In genomic region chr19:42666906-42667305, GRCm38 (mm10) we compare ENCODE assay signal across 20 mouse cellular contexts. TPM values are rescaled to one million over a fixed set of nuclear protein-coding genes. Genes with fewer than 3 reads are reported as not detected.
A peak's percentile ranks its signal among the peaks of the same experiment; 100 is the strongest.
DNase-seq lines count a peak whose midpoint lies in the region; ATAC-seq lines count a peak whose summit lies in the region.
"Had no signal": no experiment of that assay in that cellular context is flagged by ENCODE, and none has a peak within 500 bp of the region (broad histone marks: within the 10 kb centered on the region; RNA-seq: fewer than 3 reads in every experiment).

No protein-coding gene starts in this region.

- no peak for ATAC-seq in heart, embryonic 12.5 days (ENCODE audit: insufficient number of reproducible peaks, low FRiP score)
- ATAC-seq in midbrain, embryonic 16.5 days, result no peak
- ATAC-seq: forebrain, embryonic 13.5 days; forebrain, embryonic 15.5 days; forebrain, postnatal 0 days had no signal

- H3K27ac ChIP-seq in heart, embryonic 10.5 days, result no peak overlapping the region
- H3K27ac ChIP-seq in heart, embryonic 12.5 days (ENCODE audit: poor library complexity, severe bottlenecking), result no peak overlapping the region
- H3K27ac ChIP-seq in midbrain, embryonic 16.5 days (ENCODE audit: low read length), result no peak overlapping the region
- H3K27ac ChIP-seq: embryonic facial prominence, embryonic 12.5 days; forebrain, embryonic 13.5 days; forebrain, embryonic 15.5 days had no signal

- no peak overlapping the region for H3K4me3 ChIP-seq in heart, embryonic 10.5 days
- H3K4me3 ChIP-seq in heart, embryonic 12.5 days, result no peak overlapping the region
- no peak overlapping the region for H3K4me3 ChIP-seq in midbrain, embryonic 16.5 days (ENCODE audit: low read depth, low read length)
- H3K4me3 ChIP-seq: embryonic facial prominence, embryonic 12.5 days; forebrain, embryonic 13.5 days; forebrain, embryonic 15.5 days had no signal

- peak; percentile 51 for DNase-seq in adrenal gland, adult 2 months
- DNase-seq in adrenal gland, postnatal 4 days (ENCODE audit: low spot score in 2 of 2), result no peak
- DNase-seq in heart, embryonic 10.5 days (ENCODE audit: low spot score), result peak; percentile 54
- DNase-seq in testis, postnatal 10 days (ENCODE audit: low spot score), result peak; percentile 27
- no peak for DNase-seq in testis, postnatal 14 days (ENCODE audit: low spot score)
- DNase-seq: adrenal gland, postnatal 14 days; cerebellum, adult 11 months; cerebellum, adult 18-20 months; cerebellum, adult 8-10 months; cerebellum, adult 9-11 months; cerebellum, postnatal 14 days; cerebellum, postnatal 36 days; embryo, embryonic 11 days; forebrain, postnatal 0 days had no signal

- no peak overlapping the region for H3K9ac ChIP-seq in heart, embryonic 12.5 days
- H3K9ac ChIP-seq in midbrain, embryonic 16.5 days (ENCODE audit: low read depth, low read length), result no peak overlapping the region
- H3K9ac ChIP-seq: embryonic facial prominence, embryonic 12.5 days; forebrain, embryonic 13.5 days; forebrain, embryonic 15.5 days; forebrain, postnatal 0 days had no signal

- H3K4me1 ChIP-seq in heart, embryonic 10.5 days, result peaks cover 27% of the 10 kb centered on the region
- H3K4me1 ChIP-seq in heart, embryonic 12.5 days (replicated peaks), result peaks cover 13% of the 10 kb centered on the region
- H3K4me1 ChIP-seq in midbrain, embryonic 16.5 days (ENCODE audit: control insufficient read depth, insufficient read depth, low read length), result peaks cover 10% of the 10 kb centered on the region; the same call in 1 of the 2 replicates
- H3K4me1 ChIP-seq: forebrain, embryonic 15.5 days had no signal

- no peak overlapping the region for H3K4me2 ChIP-seq in heart, embryonic 12.5 days
- no peak overlapping the region for H3K4me2 ChIP-seq in midbrain, embryonic 16.5 days (ENCODE audit: low read length)
- H3K4me2 ChIP-seq: embryonic facial prominence, embryonic 12.5 days; forebrain, embryonic 13.5 days; forebrain, embryonic 15.5 days had no signal

- peaks cover 9% of the 10 kb centered on the region; the same call in 1 of the 2 replicates for H3K27me3 ChIP-seq in heart, embryonic 10.5 days (ENCODE audit: insufficient read depth, poor library complexity, severe bottlenecking)
- no peaks in the 10 kb centered on the region for H3K27me3 ChIP-seq in heart, embryonic 12.5 days (replicated peaks)
- peaks cover 3% of the 10 kb centered on the region; the same call in 1 of the 2 replicates for H3K27me3 ChIP-seq in midbrain, embryonic 16.5 days (ENCODE audit: control insufficient read depth, insufficient read depth, low read depth, low read length)
- H3K27me3 ChIP-seq: forebrain, embryonic 15.5 days had no signal

- no peaks in the 10 kb centered on the region for H3K9me3 ChIP-seq in heart, embryonic 10.5 days
- H3K9me3 ChIP-seq in heart, embryonic 12.5 days (replicated peaks), result no peaks in the 10 kb centered on the region
- no peaks in the 10 kb centered on the region for H3K9me3 ChIP-seq in midbrain, embryonic 16.5 days (replicated peaks; ENCODE audit: control insufficient read depth, low read length, poor library complexity, severe bottlenecking)
- H3K9me3 ChIP-seq: embryonic facial prominence, embryonic 12.5 days; forebrain, embryonic 13.5 days; forebrain, embryonic 15.5 days had no signal

- WGBS in heart, embryonic 10.5 days, result 75% methylated on average over 5 of the region's 5 CpGs
- WGBS in heart, embryonic 12.5 days, result 56% methylated on average over 5 of the region's 5 CpGs
- 88% methylated on average over 5 of the region's 5 CpGs for WGBS in midbrain, embryonic 16.5 days

- H3K36me3 ChIP-seq in heart, embryonic 10.5 days, result no peaks in the 10 kb centered on the region
- H3K36me3 ChIP-seq in heart, embryonic 12.5 days, result no peaks in the 10 kb centered on the region
- no peaks in the 10 kb centered on the region for H3K36me3 ChIP-seq in midbrain, embryonic 16.5 days (ENCODE audit: control insufficient read depth, insufficient read depth, low read length)
- H3K36me3 ChIP-seq: embryonic facial prominence, embryonic 12.5 days; forebrain, embryonic 15.5 days had no signal

RNA-seq across cellular contexts. Expression of gene Loxl4, which starts 54.3 kb away (rescaled TPM):
- 1 to 10 TPM; 2.2 to 8.6 TPM for total RNA-seq in adrenal gland, adult 2 months (2021)
- polyA plus RNA-seq in adrenal gland, adult 2 months (2012; rRNA removed), result 0.90 and 0.95 TPM in 2 replicates
- total RNA-seq in adrenal gland, postnatal 4 days (2021), result 1 to 10 TPM; 2.3 TPM
- 0.04 and 0.10 TPM in 2 replicates for polyA plus RNA-seq in heart, embryonic 10.5 days (2016; fragmentation: Nextera tagmentation; extraction: Ambion mirVana)
- polyA plus RNA-seq in heart, embryonic 12.5 days (2016; fragmentation: Nextera tagmentation; extraction: Ambion mirVana), result 0.18 and 0.27 TPM in 2 replicates
- 0.13 and 0.17 TPM in 2 replicates for polyA plus RNA-seq in midbrain, embryonic 16.5 days (2015; fragmentation: Nextera tagmentation; extraction: Ambion mirVana)
- total RNA-seq: common myeloid progenitor, adult 5-6 weeks had no signal

Comparison
In these comparisons a context has a peak if more than half of its experiments do, and no peak if none do; other contexts are left out.
1. DNase-seq: peak in adrenal gland, adult 2 months (single experiment), heart, embryonic 10.5 days (single experiment) and testis, postnatal 10 days (single experiment); none in adrenal gland, postnatal 4 days (0 of 2) and testis, postnatal 14 days (single experiment).